Mouse (Mus musculus): ENCODE data around the gene Arfgap2.

Arfgap2 gene

DNA sequence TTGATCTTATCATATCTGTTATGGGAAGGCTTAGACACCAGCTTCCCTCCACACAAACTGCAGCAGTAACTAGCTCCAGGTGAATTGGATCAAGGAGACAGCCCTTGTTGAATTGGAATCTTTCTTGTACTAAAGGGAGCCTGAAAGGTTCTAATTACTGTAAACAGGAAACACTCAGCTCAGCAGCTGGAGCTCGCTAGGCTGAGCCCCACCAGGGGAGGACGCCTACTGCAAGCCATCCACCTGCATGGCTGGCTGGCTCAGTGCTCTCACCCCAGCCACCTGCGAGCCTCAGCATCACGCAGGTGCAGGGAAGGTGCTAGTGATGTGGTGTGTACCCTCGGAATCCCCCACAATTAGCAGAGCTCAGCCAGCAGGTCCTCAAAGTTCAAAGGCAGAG, 43.9 kb downstream of the Arfgap2 start:
- DNase-seq (ENCODE audit: low spot score in 2 of 2) = no peak

DNA sequence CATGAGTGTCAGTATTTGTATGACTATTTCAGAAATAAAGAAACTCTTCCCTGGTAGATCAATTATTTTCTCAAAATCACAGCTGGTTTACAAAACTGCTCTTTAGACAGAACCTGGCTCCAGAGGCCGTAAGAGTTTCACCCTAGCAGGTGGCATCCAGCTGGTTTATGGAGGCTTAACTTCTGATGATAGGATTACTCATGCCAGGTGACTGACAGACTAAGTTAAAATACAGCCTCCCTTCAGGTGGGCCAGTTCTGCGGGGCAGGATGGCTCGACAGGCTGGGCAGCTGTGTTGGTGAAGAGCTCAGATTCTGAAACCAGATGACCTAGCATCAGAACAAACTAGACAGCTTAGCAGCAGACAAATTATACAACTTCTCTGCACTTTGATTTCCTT, 44.8 kb downstream of the Arfgap2 start:
- no peak for DNase-seq (ENCODE audit: low spot score in 2 of 2)

DNA sequence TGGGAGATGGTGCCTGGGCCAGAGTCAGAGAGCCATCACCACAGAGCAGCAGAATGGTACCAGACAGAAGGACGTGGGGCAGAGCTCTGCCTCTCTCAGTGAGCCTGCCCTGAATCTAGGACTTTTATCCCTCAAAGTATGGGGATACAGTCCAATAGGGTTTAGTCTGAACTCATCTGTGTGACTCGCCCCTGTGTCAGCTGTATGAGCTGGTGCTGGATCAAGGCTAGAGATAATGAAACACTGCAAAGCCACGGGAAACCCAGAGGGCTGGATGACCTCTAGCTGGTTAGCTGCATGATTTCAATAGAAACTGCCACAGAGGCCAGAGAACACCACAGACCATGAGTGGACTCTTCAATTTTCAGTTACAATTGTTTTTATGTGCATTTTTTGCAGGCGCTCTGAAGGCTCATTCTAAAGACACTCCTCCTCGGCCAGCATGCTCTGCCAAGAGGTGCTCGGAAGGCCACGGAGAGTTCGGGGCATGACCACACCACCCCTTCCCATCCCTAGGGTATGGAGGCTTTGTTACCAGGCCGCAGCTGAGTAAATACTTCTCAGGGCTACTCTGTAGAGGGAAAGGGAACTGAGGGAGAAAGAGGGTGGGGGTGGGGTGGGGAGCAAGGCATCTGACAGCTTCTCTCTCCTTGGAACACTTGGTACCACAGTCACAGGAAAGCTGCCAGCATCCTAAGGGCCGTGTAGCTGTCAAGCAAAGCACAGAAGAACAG, 48.0 kb downstream of the Arfgap2 start:
- no peak for DNase-seq (ENCODE audit: low spot score in 2 of 2)

- DNase-seq (ENCODE audit: low spot score in 2 of 2) = no peak
Observed at GRCm38 (mm10) chr2:91314184-91314583, 49.4 kb downstream of the Arfgap2 start.

GRCm38 (mm10) chr2:91320559-91321529, 56.1 kb downstream of the Arfgap2 start:
- no peak for DNase-seq (ENCODE audit: low spot score in 2 of 2)

GRCm38 (mm10) chr2:91321923-91322322, 57.1 kb downstream of the Arfgap2 start:
- no peak for DNase-seq (ENCODE audit: low spot score in 2 of 2)

- DNase-seq (ENCODE audit: low spot score in 2 of 2) = no peak
Observed at GRCm38 (mm10) chr2:91322490-91322889, 57.7 kb downstream of the Arfgap2 start.

DNA sequence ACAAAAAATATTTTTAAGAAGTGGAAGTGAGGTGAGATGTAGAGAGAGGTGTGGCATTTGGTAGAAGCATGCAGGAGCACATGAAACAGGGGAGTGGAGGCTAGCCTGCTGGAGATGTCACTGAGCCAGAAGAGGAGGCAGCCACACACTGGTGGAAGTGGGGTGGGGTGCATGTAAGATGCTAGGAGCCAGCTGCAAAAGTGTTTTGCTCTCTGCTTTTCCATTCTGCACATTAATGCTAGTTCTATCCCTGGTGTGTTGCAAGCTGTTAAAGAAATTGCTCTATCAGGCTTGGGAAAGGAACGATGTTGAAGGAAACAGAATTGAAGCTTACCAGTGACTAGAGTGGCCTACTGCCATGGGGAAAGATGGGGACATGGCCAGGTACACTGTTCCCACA, 59.6 kb downstream of the Arfgap2 start:
- no peak for DNase-seq (ENCODE audit: low spot score in 2 of 2)

DNA sequence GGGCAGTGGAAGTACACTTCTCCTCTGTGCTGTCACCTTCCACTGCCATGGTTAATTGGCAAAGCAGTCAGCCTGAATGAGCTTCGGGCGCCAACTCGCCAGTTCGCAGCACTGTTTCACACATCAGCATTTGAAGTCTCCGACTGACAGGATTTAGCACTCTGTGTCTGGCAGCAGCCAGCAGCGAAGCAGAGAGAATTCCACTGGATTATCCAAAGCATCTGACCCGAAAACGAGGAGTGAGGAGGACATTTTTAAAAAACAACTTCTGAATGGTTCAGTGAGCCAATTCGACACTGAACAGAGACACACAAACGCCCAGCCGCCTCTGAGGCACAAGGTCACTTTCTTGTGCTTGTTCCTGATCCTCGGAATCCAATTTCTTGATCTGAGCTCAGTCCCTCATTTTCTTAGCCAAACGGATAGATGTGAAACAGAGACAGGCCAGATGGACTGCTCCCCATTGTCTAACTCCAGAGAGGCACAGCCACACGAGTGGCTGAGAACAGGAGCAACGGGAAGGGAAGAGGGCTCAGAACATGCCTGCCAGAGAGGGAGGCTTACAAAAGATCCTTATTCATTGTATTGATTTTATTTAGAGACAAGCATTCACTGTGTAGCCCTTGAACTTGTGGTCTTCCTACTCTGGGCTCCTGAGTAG, 60.1 kb downstream of the Arfgap2 start:
- no peak for DNase-seq (ENCODE audit: low spot score in 2 of 2)

Measured in spleen, postnatal 14 days (tissue).